Mouse (Mus musculus): ENCODE results near the gene Hipk2.

Hipk2 gene

GRCm38 (mm10) chr6:38649545-38649944 is 226.4 kb downstream of the Hipk2 start:
- DNase-seq (ENCODE audit: low read depth, low spot score), result peak; percentile 70
